Mouse (Mus musculus) frontal cortex, adult (tissue): Measurements from ENCODE around the gene Ctps.

Experiments
- ATAC-seq: cut with Nextera tagmentation; 2 replicates; pipeline ENCODE4 v1.9.2; 2017; ENCODE audit warnings: mild to moderate bottlenecking, moderate library complexity, mixed read lengths; ENCODE audit not compliant: low TSS enrichment

The Ctps gene

GRCm38 (mm10) chr4:120570438-120571069 is 478 bp upstream of the Ctps start:
- peak; percentile 33 for ATAC-seq

GRCm38 (mm10) chr4:120569025-120569424 is 1.1 kb downstream of the Ctps start:
- ATAC-seq: no peak

- ATAC-seq: no peak
Measured at GRCm38 (mm10) chr4:120568005-120568404, 2.1 kb downstream of the Ctps start.

GRCm38 (mm10) chr4:120565726-120566125 is 4.3 kb downstream of the Ctps start:
- 0 out of 2 replicates have a peak, but pooled peaks have one; percentile 13 for ATAC-seq

- no peak for ATAC-seq
Measured at GRCm38 (mm10) chr4:120556592-120556991, 13.5 kb downstream of the Ctps start.

GRCm38 (mm10) chr4:120544896-120545295 is 25.2 kb downstream of the Ctps start:
- ATAC-seq: no peak

GRCm38 (mm10) chr4:120538664-120539063 is 31.4 kb downstream of the Ctps start:
- no peak for ATAC-seq

GRCm38 (mm10) chr4:120531986-120532385 is 38.1 kb downstream of the Ctps start, which contains the start of gene Slfnl1:
Slfnl1 (plus strand) TSS chr4:120532231.
- no peak for ATAC-seq

- ATAC-seq: no peak
Measured at GRCm38 (mm10) chr4:120528171-120528570, 41.9 kb downstream of the Ctps start.

- ATAC-seq: no peak
Measured at GRCm38 (mm10) chr4:120523092-120523491, 47.0 kb downstream of the Ctps start.

GRCm38 (mm10) chr4:120522351-120522750 is 47.7 kb downstream of the Ctps start:
- ATAC-seq: no peak

- no peak for ATAC-seq
Measured at GRCm38 (mm10) chr4:120521761-120522160, 48.3 kb downstream of the Ctps start.

- ATAC-seq: no peak
Measured at GRCm38 (mm10) chr4:120517335-120517734, 52.7 kb downstream of the Ctps start.

- ATAC-seq: no peak
Measured at GRCm38 (mm10) chr4:120516907-120517306, 53.2 kb downstream of the Ctps start.

GRCm38 (mm10) chr4:120516491-120516890 is 53.6 kb downstream of the Ctps start:
- no peak for ATAC-seq

- ATAC-seq: no peak
Measured at GRCm38 (mm10) chr4:120514366-120514765, 55.7 kb downstream of the Ctps start.

GRCm38 (mm10) chr4:120511203-120511602 is 58.9 kb downstream of the Ctps start:
- no peak for ATAC-seq

GRCm38 (mm10) chr4:120506955-120507354 is 63.1 kb downstream of the Ctps start:
- no peak for ATAC-seq
